Mouse (Mus musculus): Measurements from ENCODE around the gene Tfap4. TPM values are rescaled to one million over a fixed set of nuclear protein-coding genes. Genes with fewer than 3 reads are reported as not detected.
A peak's percentile ranks its signal among the peaks of the same experiment; 100 is the strongest.
"Not testable (repeated sequence)": the region's sequence is repeated elsewhere in the genome, so short reads cannot be mapped to it uniquely, and the experiment has no call there.

The Tfap4 gene
- total RNA-seq, 2 experiments from 2014 or later, result 6.6 to 6.9 TPM

DNA sequence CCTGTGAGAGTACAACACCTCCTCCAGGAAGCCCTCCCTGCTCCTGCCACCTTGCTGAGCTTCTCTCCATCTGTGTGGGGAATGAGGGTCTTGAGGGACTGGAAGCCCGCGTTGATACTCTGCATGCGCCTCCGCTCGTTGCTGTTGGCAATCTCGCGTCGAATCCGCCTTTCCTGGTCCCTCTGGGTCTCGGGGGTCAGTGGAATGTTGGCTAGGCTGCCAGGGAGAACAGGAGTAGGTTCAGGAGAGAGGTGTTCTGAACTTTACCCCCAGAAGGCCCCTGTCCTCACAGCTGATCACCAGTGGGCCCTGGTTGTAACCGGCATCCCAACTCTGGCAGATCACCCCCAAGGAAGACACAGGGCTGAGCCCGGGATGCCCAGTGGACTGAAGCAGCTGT lies 7.8 kb downstream of the Tfap4 start:
- no peak for DNase-seq

DNA sequence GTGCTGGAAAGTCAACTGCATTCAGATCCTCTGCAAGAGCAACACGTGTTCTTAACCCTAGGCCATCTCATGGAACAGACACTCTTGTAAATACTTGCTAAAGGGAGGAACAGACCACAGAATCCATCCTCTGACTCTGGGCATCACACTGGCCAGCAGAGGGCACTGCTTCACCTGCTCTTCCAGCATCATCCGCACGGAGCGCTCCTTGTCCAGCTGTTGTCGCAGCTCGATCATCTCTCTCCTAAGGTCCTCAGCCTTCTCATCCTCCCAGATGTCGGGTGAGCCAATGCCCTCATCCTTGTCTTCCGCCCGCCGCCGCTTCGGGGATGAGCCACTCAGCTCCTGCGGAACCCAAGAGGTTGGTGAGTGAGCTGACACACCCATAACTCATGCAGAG lies 8.6 kb downstream of the Tfap4 start:
- peak; percentile 73 for DNase-seq

DNA sequence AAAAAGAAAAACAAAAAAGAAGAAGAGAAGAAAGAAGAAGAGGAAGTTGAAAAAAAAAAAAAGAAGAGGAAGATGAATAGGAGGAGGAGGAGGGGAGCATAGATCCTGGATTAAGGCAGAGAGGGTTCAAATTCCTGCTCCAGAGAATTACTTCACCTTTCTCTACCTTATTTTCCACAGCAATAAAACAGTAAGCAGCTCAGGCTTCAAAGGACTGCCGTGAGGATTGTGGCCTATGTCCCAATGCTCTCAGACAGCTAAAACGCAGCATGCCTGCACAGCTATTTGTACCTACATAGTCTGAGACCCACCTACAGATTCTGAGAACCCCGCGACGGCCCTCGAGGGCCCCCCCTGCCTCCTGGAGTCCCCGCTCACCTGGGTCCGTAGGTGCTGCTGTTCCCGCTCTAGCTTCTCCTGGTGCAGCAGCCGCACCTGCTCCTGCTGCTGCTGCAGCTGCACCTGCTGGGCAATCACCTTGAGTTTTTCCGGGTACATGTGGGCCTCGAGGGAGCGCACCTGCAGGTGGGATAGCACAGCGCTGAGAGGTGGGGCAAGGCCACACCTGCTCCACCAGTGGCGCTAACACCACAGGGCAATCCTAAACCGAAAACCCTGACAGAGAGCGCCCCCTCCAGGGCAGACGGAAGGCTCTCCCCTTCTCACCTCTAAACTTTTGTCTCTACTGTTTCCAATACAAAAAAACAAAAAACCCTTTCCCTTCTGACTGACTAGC lies 10.5 kb downstream of the Tfap4 start:
- no peak for DNase-seq

DNA sequence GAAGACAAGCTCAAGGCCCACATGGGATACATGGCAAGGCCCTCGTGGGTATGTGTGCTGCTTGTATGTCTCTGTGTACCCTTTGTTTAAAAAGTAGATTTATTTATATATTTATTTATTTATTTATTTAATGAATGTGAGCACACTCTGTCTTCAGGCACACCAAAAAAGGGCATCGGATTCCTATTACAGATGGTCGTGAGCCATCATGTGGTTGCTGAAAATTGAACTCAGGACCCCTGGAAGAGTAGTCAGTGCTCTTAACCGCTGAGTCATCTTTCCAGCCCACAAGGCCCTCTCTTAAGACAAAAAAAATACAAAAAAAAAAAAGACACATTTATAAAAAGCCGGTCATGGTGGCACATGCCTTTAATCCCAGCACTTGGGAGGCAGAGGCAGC lies 12.0 kb downstream of the Tfap4 start:
- no peak for DNase-seq

DNA sequence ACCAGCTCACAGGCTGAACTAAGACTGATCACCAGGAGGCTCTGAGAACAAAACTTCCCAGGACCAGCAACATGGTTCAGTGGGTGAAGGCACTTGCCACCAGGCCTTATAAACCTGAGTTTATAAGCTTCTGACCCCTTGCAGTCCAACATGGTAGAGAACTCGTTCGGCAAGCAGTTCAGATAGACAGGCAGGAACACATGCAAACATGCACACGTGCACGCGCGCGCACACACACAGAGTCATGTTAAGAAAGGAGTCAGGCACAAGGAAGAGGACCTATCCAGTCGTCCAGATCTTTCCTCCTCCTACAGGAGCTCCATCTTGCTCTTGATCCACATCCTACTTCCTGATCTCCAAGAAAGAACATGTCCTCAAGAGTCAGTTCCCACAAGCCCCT lies 12.8 kb downstream of the Tfap4 start:
- DNase-seq, result no peak

DNA sequence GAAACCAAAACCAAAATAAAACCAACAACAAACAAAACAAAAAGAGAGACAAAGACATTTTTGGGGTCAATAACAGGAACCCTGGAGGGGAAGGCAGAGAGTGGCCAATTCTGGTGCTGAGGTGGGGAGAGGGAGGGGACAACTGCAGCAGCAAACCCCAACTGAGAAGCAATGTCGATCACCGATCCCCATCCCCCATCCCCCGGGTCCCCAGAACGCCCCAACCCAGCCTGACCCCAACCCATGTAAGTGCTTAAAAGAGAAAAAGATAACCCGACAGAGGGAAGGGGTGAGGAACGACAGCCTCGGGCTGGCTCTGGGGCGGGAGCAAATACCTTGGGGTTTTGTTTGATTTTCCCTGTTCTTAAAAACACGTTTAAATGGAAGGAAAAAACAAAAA lies 14.8 kb downstream of the Tfap4 start:
- DNase-seq, result no peak

DNA sequence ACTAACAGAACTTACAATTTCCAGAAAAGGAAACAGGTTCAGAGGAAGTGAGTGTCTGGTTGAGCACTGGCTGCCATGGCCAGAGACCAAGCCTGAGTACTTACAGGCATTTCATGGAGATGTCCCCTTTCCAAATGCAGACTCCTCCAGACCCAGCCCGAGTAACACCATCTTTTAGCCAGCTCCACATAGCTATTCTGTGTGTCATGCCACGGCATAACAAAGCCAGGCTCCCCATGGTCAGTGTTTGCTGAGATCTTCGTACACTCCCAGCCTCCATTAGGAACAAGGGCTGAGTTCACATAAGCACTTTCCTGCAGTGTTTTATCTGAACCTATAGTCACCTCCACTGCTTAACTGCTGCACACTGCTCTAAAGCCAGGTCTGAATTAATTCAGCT lies 16.4 kb downstream of the Tfap4 start:
- DNase-seq, result no peak

DNA sequence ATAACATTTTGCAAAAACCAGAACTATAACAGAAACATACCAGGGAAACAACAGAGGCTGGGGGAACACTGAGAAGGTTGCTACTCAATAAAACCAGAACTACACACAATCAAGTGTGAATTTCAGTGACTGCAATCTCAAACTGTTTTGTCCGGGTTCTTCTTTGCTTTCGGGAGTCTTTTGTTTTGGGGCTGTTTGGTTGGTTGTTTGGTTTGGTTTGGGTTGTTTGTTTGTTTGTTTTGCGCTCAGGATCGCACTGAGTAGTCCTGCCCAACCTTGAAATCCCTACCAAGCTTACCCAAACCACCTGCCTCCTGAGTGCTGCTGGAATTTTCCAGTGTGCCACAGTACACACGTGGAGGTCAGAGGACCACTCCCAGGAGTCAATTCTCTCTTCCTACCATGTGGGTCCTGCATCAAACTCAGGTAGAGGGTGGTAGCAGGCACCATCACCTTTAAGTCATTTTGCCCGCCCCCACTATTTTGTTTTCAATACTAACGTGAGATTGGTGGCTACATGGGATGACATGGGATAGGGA lies 17.3 kb downstream of the Tfap4 start:
- DNase-seq, result no peak

DNA sequence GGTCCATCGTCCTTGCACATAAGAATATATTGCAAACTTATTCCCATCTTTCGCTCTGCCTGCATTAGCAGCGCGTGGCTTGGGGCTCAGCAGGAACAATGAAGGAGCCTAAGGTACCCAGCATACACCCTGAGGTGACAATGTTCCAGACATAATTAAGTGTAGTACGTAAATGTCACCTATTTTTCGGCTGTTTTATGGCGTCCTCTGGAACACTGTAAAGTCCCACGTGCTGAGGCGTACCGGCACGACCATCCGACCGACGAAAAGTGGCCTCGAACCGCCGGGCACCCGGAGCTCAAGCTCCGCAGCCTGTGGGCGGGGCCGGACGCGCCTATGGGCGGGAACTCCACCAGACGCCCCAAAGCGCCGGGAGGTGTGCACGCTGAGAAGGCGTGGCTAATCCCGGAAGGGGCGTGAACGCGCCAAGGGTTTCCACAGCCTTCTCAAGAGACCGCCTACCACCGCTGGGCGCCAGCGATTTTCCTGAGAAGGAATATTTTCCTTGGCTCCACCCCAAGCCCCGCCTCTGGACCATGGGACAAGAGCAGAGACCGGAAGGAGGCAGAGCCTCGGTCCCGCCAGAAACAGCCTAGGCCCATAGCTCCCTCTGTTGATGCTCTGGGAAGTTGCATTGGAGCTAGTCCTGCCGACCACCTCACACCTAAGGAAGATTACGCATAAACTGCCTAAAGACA lies 18.0 kb downstream of the Tfap4 start, which contains the start of gene Srl:
Srl (minus strand) TSS at position 316 of the 698 bp plus-strand sequence.
- DNase-seq, result peak; percentile 100

DNA sequence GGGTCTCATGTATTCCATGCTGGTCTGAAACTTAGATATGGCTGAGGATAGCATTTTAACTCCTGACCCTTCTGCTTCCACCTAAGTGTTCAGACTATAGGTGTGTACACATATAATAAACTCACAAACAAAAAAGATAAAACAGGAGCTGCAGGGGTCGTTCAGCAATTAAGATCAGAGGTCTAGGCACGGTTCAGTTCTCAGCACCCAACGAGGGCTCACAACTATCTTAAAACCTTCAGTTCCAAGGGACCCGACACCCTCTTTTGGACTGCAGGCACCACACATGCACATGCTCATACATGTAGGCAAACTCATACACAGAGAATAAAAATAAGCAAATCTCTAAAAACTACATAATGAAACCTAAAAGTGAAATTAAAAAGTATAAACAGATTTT lies 18.6 kb downstream of the Tfap4 start:
- DNase-seq, result no peak

DNA sequence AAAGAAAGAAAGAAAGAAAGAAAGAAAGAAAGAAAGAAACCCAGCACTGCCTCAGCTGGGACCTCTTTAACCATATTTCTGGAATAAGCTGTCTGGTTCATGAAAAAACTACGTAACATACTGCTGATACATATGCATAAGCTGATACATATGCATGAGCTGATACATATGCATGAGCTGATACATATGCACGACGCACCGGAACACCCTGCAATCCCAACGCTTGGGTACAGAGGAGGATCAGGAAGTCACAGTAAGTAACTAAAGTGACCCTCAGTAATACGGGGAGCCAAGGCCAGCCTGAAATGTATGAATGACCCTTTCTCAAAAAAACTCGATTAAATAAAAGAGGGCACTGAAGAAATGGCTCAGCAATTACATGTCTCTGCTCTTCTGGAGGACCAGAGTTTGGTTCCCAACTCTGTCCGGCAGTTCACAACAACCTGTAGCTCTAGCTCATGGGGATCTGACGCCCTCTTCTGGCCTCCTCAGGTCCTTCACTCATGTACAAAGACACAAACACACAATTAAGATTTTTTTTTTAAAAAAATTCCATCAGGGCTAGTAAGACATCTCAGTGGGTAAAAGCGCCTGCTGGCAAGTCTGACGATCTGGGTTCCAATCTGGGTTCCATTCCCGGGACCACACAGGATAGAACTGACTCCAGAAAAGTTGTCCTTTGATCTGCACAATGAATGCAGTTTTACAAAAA lies 19.4 kb downstream of the Tfap4 start:
- no peak for DNase-seq

DNA sequence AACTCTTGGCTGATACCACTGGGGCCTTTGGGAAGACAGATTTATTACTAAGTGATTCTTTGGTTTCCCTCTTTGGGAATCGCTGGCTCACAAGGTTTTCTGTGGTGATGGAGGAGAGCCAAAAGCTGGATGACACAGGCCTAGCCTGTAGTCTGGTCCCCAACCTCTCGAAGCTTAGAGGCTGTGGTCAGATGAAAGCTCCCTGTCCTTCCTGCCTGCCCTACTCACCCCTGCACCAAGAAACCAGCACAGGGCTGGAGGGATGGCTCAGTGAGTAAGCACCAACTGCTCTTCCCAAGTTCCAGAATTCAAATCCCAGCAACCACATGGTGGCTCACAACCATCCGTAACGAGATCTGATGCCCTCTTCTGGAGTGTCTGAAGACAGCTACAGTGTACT lies 20.1 kb downstream of the Tfap4 start:
- DNase-seq, result no peak

DNA sequence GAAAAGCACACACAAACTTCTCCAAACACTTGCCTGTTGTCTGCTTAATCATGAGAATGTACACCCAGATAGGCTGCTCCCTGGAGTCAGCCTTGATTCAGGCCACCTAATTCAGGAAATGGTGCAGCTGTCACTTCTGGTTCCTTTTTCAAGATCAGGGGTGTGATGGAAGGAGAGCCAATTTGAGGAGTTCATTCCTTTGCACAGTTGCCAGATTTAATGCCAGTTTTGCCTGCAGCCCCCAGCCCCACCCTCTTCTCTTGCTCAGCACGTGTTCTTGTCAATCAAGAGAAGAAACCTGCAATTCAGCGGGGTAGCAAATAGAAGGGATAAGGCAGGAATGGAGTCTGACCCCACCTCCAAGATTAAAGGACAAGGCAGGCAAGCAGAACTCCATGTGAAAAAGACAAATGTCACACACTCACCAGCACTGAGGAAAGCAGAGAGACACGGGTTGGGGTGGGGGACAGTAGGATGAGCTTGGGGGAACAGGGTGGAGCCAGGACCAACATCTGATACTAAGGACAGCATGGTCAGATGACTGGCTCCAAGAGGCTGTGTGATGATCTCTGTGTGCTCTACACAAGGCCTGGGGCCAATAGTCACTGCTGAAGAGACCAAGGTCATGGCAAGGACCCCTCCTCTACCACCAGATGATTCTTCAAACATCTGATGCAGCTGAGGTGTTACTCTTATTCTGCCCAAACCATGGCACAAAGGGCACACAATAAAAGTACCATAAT lies 21.9 kb downstream of the Tfap4 start:
- DNase-seq, result no peak

DNA sequence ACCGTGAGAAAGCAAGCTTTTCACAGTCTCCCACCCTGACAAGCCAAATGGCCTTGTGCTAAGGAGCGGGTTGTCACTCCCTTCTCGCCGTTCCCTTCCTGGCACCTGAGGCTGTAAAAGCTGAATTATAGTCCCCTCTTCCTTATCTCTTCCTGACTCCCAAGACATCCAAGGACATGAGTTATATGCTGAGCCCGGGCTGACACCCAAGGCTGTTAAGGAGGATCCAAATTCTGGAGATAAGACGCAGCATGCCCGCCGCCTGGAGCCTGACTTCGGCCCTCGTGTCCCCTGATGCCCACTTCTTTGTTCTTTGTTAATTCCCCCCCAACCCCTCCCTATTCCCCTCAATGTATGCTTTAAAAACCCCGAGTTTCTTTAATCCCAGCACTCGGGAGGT lies 32.3 kb downstream of the Tfap4 start:
- DNase-seq, result not testable (repeated sequence)

DNA sequence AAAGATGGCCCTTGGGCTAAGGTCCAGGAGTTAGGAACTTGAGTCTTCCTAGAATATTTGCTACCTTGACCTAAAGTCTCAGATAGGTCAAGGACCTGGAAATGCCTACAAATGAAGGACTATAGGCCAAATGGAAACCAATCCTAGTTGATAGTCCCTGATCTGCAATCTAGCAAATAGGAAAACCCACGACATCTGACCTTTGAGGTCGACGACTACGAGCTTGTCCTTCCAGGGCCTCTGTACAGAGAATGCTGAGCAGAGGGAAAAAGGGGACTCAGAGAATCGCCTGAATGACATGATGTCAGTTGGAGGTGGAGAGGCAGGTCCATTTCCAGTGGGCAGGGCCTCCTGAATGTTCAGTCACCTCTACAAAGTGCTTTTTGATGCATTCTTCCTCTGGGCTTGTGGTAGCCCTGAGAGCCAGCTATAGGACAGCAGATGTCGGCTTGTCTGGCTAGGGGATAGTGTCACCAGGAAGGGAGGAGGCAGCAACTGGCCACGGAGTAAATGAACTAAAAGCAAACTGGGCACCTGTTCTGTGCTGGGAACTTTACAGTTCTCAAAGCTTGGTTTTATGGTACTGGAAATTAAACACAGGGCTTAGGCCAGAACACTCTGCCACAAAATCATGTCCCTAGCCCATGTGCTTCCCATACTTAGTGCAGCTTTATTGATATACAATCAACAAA lies 36.2 kb downstream of the Tfap4 start:
- no peak for DNase-seq

DNA sequence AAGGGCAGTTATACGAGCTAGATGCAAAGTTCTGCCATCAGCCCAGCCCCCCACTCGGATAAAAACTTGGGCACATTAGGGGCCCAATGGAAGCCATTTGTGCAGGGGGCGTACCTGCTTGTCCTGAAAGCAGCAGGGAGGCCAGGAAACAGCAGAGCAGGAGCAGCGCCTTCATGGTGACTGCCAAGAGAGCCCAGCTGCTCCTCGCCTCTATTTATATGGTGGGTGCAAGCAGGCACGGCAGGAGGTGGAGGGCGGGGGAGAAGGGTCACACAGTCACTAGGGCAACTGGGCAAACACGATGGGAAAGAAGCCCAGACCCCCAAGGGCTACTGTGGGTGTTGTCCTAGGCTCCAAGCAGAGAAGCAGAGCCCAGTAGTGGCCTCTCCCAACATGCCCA lies 36.8 kb downstream of the Tfap4 start:
- DNase-seq, result peak; percentile 41

DNA sequence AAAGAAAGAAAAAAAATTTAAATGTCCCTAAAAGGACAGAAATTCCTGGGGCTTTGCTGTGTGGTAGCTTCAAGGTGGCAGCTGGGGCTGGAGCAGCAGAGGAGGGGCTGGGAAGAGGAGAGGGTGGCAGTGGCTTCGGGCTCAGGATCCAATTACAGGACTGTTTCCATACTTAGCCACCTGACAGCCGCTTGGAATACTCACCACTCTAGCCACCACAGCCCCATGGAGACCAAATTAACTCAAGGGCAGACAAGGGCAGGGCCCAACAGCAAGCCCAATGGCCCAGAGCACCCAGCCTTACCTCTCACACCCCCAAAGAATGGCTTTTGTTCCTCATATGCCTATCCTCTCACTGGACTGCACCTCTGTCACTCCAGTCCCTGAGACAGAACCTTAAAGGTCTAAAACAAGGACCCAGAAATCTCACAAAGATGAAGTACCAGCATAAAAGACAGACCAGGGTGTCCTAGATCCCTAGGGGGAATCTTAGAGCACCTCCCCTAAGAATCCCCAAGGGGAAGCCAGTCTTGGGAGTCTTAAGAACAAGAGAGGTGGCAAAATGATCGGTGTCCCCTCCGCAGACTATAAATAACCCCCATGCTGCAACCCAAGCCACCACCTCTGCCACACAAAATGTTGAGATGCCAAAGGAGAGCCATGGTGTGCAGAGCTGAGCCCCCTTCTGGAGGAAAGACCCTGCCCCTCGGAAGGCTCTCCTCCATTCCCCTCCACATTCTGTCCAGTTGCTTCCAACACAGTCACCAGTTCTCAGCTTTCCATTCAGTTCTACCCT lies 37.7 kb downstream of the Tfap4 start:
- DNase-seq, result no peak

DNA sequence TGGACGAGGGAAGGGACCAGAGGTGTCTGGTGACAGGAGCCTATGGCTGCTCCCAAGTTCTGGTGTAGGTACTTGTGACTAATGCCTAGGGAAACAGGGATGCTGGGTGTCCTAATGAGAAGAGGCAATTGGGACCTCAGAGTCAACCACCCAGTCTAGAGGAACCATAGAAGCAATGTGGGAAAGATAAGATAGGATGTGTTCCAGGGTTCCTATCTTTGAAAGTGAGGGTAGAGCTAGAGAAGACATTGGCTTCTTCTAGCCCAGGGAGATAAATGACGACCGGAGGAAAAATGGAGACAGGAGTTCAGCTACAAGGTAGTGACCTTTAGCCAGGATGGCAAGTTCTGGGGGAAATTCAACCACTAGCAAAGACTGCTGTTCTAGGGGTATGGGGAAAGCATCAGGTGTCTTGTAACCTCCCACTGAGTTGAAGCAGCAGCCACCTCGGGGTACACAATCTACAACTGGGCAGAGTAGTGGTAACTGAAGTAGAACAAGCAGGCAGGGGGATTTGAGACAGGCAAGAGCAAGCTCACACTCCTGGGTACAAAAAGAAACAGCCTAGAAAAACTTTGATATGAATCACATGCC lies 38.5 kb downstream of the Tfap4 start:
- DNase-seq, result no peak

DNA sequence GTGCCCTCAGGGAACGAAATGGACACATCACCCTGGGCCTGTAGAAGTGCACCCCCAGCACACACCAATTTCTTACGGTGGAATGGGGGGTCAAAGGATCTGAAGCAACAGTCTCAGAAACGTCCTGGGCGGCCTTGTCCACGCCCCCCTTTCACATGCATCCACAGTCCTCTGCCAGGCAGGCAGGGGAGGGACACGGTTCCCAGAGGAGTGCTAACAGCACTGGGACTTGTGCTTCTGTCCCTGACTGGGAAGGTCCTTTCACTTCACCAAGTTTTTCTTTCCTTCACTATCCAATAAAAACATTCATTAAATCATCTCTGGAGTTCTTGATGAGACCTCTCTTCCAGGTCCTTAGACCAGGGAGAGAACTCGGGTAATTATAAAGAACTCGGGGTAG lies 39.0 kb downstream of the Tfap4 start:
- DNase-seq, result no peak

DNA sequence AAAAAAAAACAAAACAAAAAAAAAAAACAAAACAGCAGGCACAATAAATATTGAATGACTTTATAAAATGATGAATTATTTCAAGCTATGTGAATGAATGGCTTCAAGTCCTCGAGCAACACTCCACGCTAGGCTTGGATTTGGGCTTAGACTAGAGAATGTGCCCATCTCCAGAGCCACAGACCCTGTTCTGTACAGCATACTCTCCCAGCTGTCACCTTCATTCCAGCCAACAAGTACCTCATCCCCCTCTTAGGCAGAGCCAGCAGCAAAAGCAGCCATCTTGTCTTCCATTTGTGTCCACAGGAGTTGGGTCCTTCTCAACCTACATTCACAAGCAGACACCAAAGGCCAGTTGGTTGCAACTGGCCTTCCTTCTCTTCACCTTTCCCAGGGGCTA lies 39.8 kb downstream of the Tfap4 start:
- DNase-seq, result no peak

Data from gastrocnemius, postnatal 10 days (tissue).